ENCODE assay signal across 8 mouse cellular contexts in genomic region chr2:153491512-153492178, GRCm38 (mm10). TPM values are rescaled to one million over a fixed set of nuclear protein-coding genes. Genes with fewer than 3 reads are reported as not detected.
DNase-seq lines count a peak whose midpoint lies in the region; ATAC-seq and TF ChIP-seq lines count a peak whose summit lies in the region.

No protein-coding gene starts in this region.

- dilution Hi-C loops in CH12.LX (cut with MboI; ENCODE audit: extremely low pct_ligation_motif_present, extremely low pct_unique_long_range_greater_than_20kb, low sequenced_read_pairs), result no loop called here

- no peaks in the 10 kb centered on the region for H3K27me3 ChIP-seq in CH12.LX (replicated peaks)
- H3K27me3 ChIP-seq in embryonic facial prominence, embryonic 13.5 days, result peaks cover 22% of the 10 kb centered on the region
- peaks cover 20% of the 10 kb centered on the region for H3K27me3 ChIP-seq in limb, embryonic 15.5 days

- H3K4me3 ChIP-seq in gastrocnemius, adult 2 months, result peak overlapping the region; percentile 86
- H3K4me3 ChIP-seq in CH12.LX (replicated peaks in 1 of 3; ENCODE audit: low read depth in 2 of 3, low read length in 2 of 3, poor library complexity in 1 of 3), result peak overlapping the region in 2 of 3 experiments; percentile 39 to 40
- H3K4me3 ChIP-seq in embryonic facial prominence, embryonic 13.5 days, result peak overlapping the region; percentile 60
- peak overlapping the region; percentile 57 for H3K4me3 ChIP-seq in limb, embryonic 15.5 days

- intact Hi-C loops in gastrocnemius, adult 2 months (cut with DNase I), result no loop called here

- in situ Hi-C loops in CH12.LX (cut with MboI; ENCODE audit: low pct_ligation_motif_present, low pct_unique_long_range_greater_than_20kb, low sequenced_read_pairs), result no loop called here

- TF ChIP-seq RAD21 in CH12.LX (IDR thresholded peaks at IDR 0.05; ENCODE audit: low read depth, low read length), result no peak

- TF ChIP-seq POLR2A in CH12.LX (IDR thresholded peaks at IDR 0.05; ENCODE audit: low read depth, low read length), result no peak

- H3K9me3 ChIP-seq in CH12.LX (replicated peaks; ENCODE audit: low read length), result no peaks in the 10 kb centered on the region
- no peaks in the 10 kb centered on the region for H3K9me3 ChIP-seq in embryonic facial prominence, embryonic 13.5 days
- H3K9me3 ChIP-seq in limb, embryonic 15.5 days, result no peaks in the 10 kb centered on the region

- no peak for ATAC-seq in embryonic facial prominence, embryonic 13.5 days (ENCODE audit: insufficient number of reproducible peaks, insufficient read depth, low FRiP score, low TSS enrichment, low read depth)
- no peak for ATAC-seq in limb, embryonic 15.5 days (ENCODE audit: insufficient number of reproducible peaks, low FRiP score, low TSS enrichment, low read depth)
- no peak for ATAC-seq in megakaryocyte progenitor cell, adult 5-6 weeks (replicated peaks; ENCODE audit: poor library complexity)

- H3K27ac ChIP-seq in gastrocnemius, adult 2 months, result peak overlapping the region; percentile 73; the same call in 1 of the 2 replicates
- no peak overlapping the region for H3K27ac ChIP-seq in CH12.LX (ENCODE audit: insufficient read depth, low read depth)
- no peak overlapping the region for H3K27ac ChIP-seq in embryonic facial prominence, embryonic 13.5 days
- H3K27ac ChIP-seq in limb, embryonic 15.5 days, result no peak overlapping the region

- WGBS in embryonic facial prominence, embryonic 13.5 days, result 11% methylated on average over 18 of the region's 18 CpGs
- WGBS in limb, embryonic 15.5 days, result 11% methylated on average over 18 of the region's 18 CpGs

- DNase-seq in gastrocnemius, adult 2 months, result no peak
- no peak for DNase-seq in gastrocnemius, postnatal 4 days (ENCODE audit: low spot score in 2 of 2)
- no peak for DNase-seq in CH12.LX (ENCODE audit: extremely low read depth)
- no peak for DNase-seq in retina, postnatal 1 day
- DNase-seq in layer of hippocampus, postnatal 25 days (ENCODE audit: extremely low spot score in 1 of 2, low spot score in 1 of 2), result no peak

- H3K36me3 ChIP-seq in CH12.LX (replicated peaks in 1 of 2; ENCODE audit: control insufficient read depth in 1 of 2, insufficient read depth in 1 of 2, low read length in 1 of 2), result no peaks in the 10 kb centered on the region
- H3K36me3 ChIP-seq in embryonic facial prominence, embryonic 13.5 days, result no peaks in the 10 kb centered on the region
- no peaks in the 10 kb centered on the region for H3K36me3 ChIP-seq in limb, embryonic 15.5 days

- no peaks in the 10 kb centered on the region for H3K79me2 ChIP-seq in CH12.LX (replicated peaks; ENCODE audit: control insufficient read depth, extremely low read depth, insufficient read depth, poor library complexity, severe bottlenecking)

- peaks cover 30 to 50% of the 10 kb centered on the region in 2 experiments for H3K4me1 ChIP-seq in CH12.LX (ENCODE audit: control insufficient read depth in 1 of 2, insufficient read depth in 2 of 2)
- H3K4me1 ChIP-seq in embryonic facial prominence, embryonic 13.5 days, result peaks cover 39% of the 10 kb centered on the region
- peaks cover 42% of the 10 kb centered on the region for H3K4me1 ChIP-seq in limb, embryonic 15.5 days

- TF ChIP-seq CTCF in gastrocnemius, adult 2 months (IDR thresholded peaks at IDR 0.05), result no peak
- no peak for TF ChIP-seq CTCF in CH12.LX (conservative IDR thresholded peaks at IDR 0.05 in 1 of 2, IDR thresholded peaks at IDR 0.05 in 1 of 2; ENCODE audit: low read depth in 2 of 2, low read length in 2 of 2)

- peak overlapping the region; percentile 88 for H3K4me2 ChIP-seq in CH12.LX (ENCODE audit: insufficient read depth, low read depth, poor library complexity, severe bottlenecking)
- peak overlapping the region; percentile 98 for H3K4me2 ChIP-seq in embryonic facial prominence, embryonic 13.5 days
- peak overlapping the region; percentile 96 for H3K4me2 ChIP-seq in limb, embryonic 15.5 days

- TF ChIP-seq EP300 in CH12.LX (IDR thresholded peaks at IDR 0.05; ENCODE audit: low read length), result no peak

- H3K9ac ChIP-seq in CH12.LX (ENCODE audit: insufficient read depth, low read depth), result no peak overlapping the region; the same call in 1 of the 2 replicates
- H3K9ac ChIP-seq in embryonic facial prominence, embryonic 13.5 days, result peak overlapping the region; percentile 71; the same call in 1 of the 2 replicates
- H3K9ac ChIP-seq in limb, embryonic 15.5 days, result peak overlapping the region; percentile 50; the same call in 1 of the 2 replicates

TF ChIP-seq in CH12.LX, 34 proteins besides CTCF, POLR2A, EP300 and RAD21:
- TF ChIP-seq ZMIZ1 (IDR thresholded peaks at IDR 0.05; ENCODE audit: low read depth, low read length) (no peak), BHLHE40 (IDR thresholded peaks at IDR 0.05; ENCODE audit: low read depth, low read length) (no peak), E2F4 (IDR thresholded peaks at IDR 0.05; ENCODE audit: insufficient replicate concordance, low read depth, low read length) (no peak), TBP (conservative IDR thresholded peaks at IDR 0.05; ENCODE audit: low read depth, low read length) (no peak), ZNF384 (IDR thresholded peaks at IDR 0.05; ENCODE audit: low read depth, low read length) (no peak), NELFE (IDR thresholded peaks at IDR 0.05; ENCODE audit: low read depth, low read length) (no peak), SMC3 (IDR thresholded peaks at IDR 0.05; ENCODE audit: low read depth, low read length) (no peak), RCOR1 (conservative IDR thresholded peaks at IDR 0.05; ENCODE audit: low read depth, low read length) (no peak), CHD2 (IDR thresholded peaks at IDR 0.05; ENCODE audit: low read length) (no peak), POLR2AphosphoS2 (IDR thresholded peaks at IDR 0.05; ENCODE audit: low read depth, low read length) (no peak), IRF4 (IDR thresholded peaks at IDR 0.05; ENCODE audit: low read depth, low read length) (no peak), UBTF (IDR thresholded peaks at IDR 0.05; ENCODE audit: low read depth, low read length) (no peak), JUND (conservative IDR thresholded peaks at IDR 0.05; ENCODE audit: low read depth, low read length) (no peak), JUN (IDR thresholded peaks at IDR 0.05; ENCODE audit: insufficient read depth, low read depth, low read length) (no peak), GABPA (IDR thresholded peaks at IDR 0.05; ENCODE audit: insufficient replicate concordance, low read depth, low read length) (no peak), HCFC1 (IDR thresholded peaks at IDR 0.05; ENCODE audit: low read depth, low read length) (no peak)

RNA-seq across cellular contexts. Expression of gene 4930404H24Rik, which starts 0.9 kb away (rescaled TPM):
- total RNA-seq in gastrocnemius, adult 2 months (2021), result not detected
- total RNA-seq in gastrocnemius, postnatal 4 days (2021), result not detected
- total RNA-seq in CH12.LX (2012; rRNA removed), result not detected in 2 replicates
- total RNA-seq in CH12.LX (2014; rRNA removed), result not detected in 2 replicates
- polyA plus RNA-seq in CH12.LX (2012; ENCODE audit: insufficient read length, low read depth), result not detected in 2 replicates
- not detected in 2 replicates for polyA plus RNA-seq in embryonic facial prominence, embryonic 13.5 days (2015; fragmentation: Nextera tagmentation; extraction: Ambion mirVana)
- not detected in 2 replicates for polyA plus RNA-seq in limb, embryonic 15.5 days (2015; fragmentation: Nextera tagmentation; extraction: Ambion mirVana)
- not detected in 2 replicates for total RNA-seq in megakaryocyte progenitor cell, adult 5-6 weeks (2015)
- total RNA-seq in megakaryocyte progenitor cell, adult 5-6 weeks (2017), result not detected in 2 replicates
- not detected for total RNA-seq in layer of hippocampus, postnatal 25 days (2021)

RNA-seq across cellular contexts. Expression of gene Nol4l, which starts 38.1 kb away (rescaled TPM):
- total RNA-seq in gastrocnemius, adult 2 months (2021), result 1 to 10 TPM; 1.0 to 1.2 TPM
- 1 to 10 TPM; 7.5 to 9.1 TPM for total RNA-seq in gastrocnemius, postnatal 4 days (2021)
- total RNA-seq in CH12.LX (2012; rRNA removed) (3.5 and 3.7 TPM in 2 replicates), CH12.LX (2014; rRNA removed) (1.0 and 1.3 TPM in 2 replicates)
- 1.9 and 3.5 TPM in 2 replicates for polyA plus RNA-seq in CH12.LX (2012; ENCODE audit: insufficient read length, low read depth)
- 12.4 and 16.0 TPM in 2 replicates for polyA plus RNA-seq in embryonic facial prominence, embryonic 13.5 days (2015; fragmentation: Nextera tagmentation; extraction: Ambion mirVana)
- 7.6 and 8.5 TPM in 2 replicates for polyA plus RNA-seq in limb, embryonic 15.5 days (2015; fragmentation: Nextera tagmentation; extraction: Ambion mirVana)
- total RNA-seq in megakaryocyte progenitor cell, adult 5-6 weeks (2015), result 3.0 and 4.4 TPM in 2 replicates
- total RNA-seq in megakaryocyte progenitor cell, adult 5-6 weeks (2017), result 1.4 and 3.7 TPM in 2 replicates
- total RNA-seq in layer of hippocampus, postnatal 25 days (2021), result 10 to 100 TPM; 42.7 to 48.9 TPM

Comparison
In these comparisons a context has a peak if more than half of its experiments do, and no peak if none do; other contexts are left out.
1. RNA of gene Nol4l, which starts 38.1 kb away (total RNA-seq): 42.7 to 48.9 TPM in layer of hippocampus, postnatal 25 days; 7.5 to 9.1 TPM in gastrocnemius, postnatal 4 days, 1.4 to 4.4 TPM in megakaryocyte progenitor cell, adult 5-6 weeks, 1.0 to 3.7 TPM in CH12.LX and 1.0 to 1.2 TPM in gastrocnemius, adult 2 months; every median in the first group is over 4 times any median in the second.
2. Peak in every context shown above with its lines, with median percentiles within 50 percentile points of each other: H3K4me3 ChIP-seq and H3K4me2 ChIP-seq.